Mouse (Mus musculus) hindbrain, embryonic 13.5 days (tissue): Measurements from ENCODE around the gene Itpr3. TPM values are rescaled to one million over a fixed set of nuclear protein-coding genes. Genes with fewer than 3 reads are reported as not detected.

Experiments used
- ATAC-seq: fragments of 200-750 bp; cut with Nextera tagmentation; 2 replicates; pipeline ENCODE4 v1.8.0; 2017; ENCODE audit warnings: moderate TSS enrichment; ENCODE audit not compliant: low FRiP score
- H3K27ac ChIP-seq: fragments of 300-500 bp; sonication (generic); 2 replicates; pipeline ENCODE4 v1.5.1; 2015; ENCODE audit warnings: inconsistent platforms, mild to moderate bottlenecking, moderate library complexity
- H3K27me3 ChIP-seq: fragments of 300-500 bp; sonication (generic); 2 replicates; pipeline ENCODE4 v1.6.1; 2015; ENCODE audit warnings: mild to moderate bottlenecking, inconsistent platforms
- H3K36me3 ChIP-seq: fragments of 300-500 bp; sonication (generic); 2 replicates; pipeline ENCODE4 v1.6.1; 2015; ENCODE audit warnings: mild to moderate bottlenecking, inconsistent platforms
- H3K4me1 ChIP-seq: fragments of 300-500 bp; sonication (generic); replicated peaks from 2 replicates; pipeline ENCODE4 v1.6.1; 2015; ENCODE audit warnings: inconsistent platforms
- H3K4me2 ChIP-seq: fragments of 300-500 bp; sonication (generic); 2 replicates; pipeline ENCODE4 v1.6.1; 2015; ENCODE audit warnings: inconsistent platforms, mild to moderate bottlenecking, moderate library complexity
- H3K4me3 ChIP-seq: fragments of 300-500 bp; sonication (generic); 2 replicates; pipeline ENCODE4 v1.5.1; 2015; ENCODE audit warnings: mild to moderate bottlenecking, inconsistent platforms
- H3K9ac ChIP-seq: fragments of 300-500 bp; sonication (generic); 2 replicates; pipeline ENCODE4 v1.6.1; 2015; ENCODE audit warnings: mild to moderate bottlenecking, inconsistent platforms
- H3K9me3 ChIP-seq: fragments of 300-500 bp; sonication (generic); 2 replicates; pipeline ENCODE4 v1.6.1; 2016; ENCODE audit warnings: inconsistent platforms
- WGBS: fragments of 180-500 bp; shearing (Covaris S2); methylation state at CpG from one replicate; pipeline ENCODE4 v1.1.7; 2015; 5-methylcytosine and 5-hydroxymethylcytosine counted together
- polyA plus RNA-seq: library from polyadenylated mRNA; unstranded; fragments of >200 nt; fragmentation: Nextera tagmentation; extraction: Ambion mirVana; gene quantifications from 2 replicates; pipeline ENCODE4 v1.2.1, GENCODE M21; 2015

Itpr3 gene
- 1.1 and 1.2 TPM in 2 replicates for polyA plus RNA-seq

DNA sequence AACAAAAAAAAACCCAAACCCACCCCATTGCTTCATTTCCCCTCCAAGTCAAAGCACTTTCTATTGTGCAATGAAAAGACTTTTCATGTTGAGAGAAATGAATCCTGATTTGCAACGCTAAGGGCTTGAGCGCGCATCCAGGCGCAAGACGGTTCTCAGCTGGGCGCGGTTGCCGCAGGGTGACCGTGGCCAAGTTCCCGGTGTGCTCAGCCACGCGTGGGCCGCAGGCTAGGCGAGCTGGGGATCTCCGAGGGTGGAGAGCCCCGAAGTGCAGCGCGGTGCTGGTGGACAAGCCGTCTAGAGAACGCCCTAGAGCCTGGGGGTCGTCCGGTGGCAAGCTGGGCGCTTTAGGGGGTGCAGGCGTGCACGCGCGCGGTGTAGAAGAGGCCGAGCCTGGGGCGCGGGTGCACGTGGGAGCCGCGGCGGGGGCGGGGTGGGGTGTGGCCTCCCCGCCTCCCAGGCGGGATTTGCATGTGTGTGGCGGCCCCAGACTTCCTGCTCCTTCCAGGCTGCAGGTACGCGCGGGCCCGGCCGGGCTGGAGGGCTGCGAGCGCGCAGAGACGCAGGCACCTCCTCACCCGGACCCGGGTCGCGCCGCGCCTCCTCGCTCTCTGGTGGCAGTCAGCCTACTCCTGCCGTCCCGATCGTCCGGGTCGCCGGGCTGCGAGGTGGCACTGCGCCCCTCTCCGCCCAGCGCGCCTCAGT is at the start of gene Itpr3:
Gene Itpr3 (plus strand): TSS at position 493 of the 705 bp plus-strand sequence.
- peak within 1 kb of the TSS; percentile 66 for H3K9ac ChIP-seq
- WGBS, result under 1% methylated on average over 62 of the region's 66 CpGs
- H3K4me3 ChIP-seq, result peak within 1 kb of the TSS; percentile 49
- H3K4me1 ChIP-seq, result peaks cover 26% of the 10 kb centered on the region
- H3K4me2 ChIP-seq, result peak within 1 kb of the TSS; percentile 79
- H3K9me3 ChIP-seq, result no peaks in the 10 kb centered on the region
- ATAC-seq, result no peak
- H3K36me3 ChIP-seq, result no peaks in the 10 kb centered on the region
- H3K27ac ChIP-seq, result no peak within 1 kb of the TSS
- H3K27me3 ChIP-seq, result peaks cover 74% of the 10 kb centered on the region

DNA sequence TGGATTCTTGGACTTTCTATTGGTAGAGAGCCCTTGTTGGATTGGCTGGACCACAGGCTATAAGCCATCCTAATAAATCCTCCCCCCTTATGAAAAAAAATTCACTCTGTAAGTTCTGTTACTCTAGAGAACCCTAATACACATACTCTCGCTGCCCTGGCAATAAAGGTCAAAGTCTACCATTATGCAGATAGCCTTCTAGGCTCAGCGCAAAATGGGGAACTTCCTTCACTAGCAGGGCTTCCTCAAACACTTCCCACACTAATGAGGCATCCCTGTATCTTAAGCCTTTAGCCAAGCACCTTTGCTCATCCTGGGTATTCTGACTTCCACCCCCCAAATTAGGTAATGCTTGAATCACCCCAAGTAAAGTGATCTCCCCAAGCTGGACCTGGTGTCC is 48.8 kb upstream of the Itpr3 start:
- no peak overlapping the region for H3K4me2 ChIP-seq
- 87% methylated on average over 2 of the region's 2 CpGs for WGBS

DNA sequence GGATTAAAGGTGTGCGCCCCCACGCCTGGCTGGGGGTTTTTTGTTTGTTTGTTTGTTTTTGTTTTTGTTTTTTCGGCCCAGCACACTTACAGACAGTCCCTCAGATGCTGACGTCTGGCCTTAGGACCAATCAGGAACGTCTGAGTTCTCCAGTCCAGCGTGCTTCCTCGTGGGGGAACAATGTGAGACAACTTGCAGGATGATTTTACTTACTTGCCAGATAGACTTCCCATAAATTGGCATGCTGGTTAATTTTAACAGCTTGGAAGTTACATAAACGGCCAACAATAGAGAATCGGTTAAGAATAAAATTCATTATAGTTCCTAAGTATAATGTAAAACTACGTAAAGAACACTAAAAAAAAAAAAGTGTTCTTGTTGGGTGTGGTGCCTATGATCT is 45.9 kb upstream of the Itpr3 start:
- no peak for ATAC-seq

More for the DNA sequence above, 48.8 kb upstream of the Itpr3 start:
- H3K9me3 ChIP-seq, result no peaks in the 10 kb centered on the region
- H3K27me3 ChIP-seq, result peaks cover 6% of the 10 kb centered on the region; the same call in 1 of the 2 replicates
- no peak for ATAC-seq
- peaks cover 11% of the 10 kb centered on the region; the same call in 1 of the 2 replicates for H3K4me1 ChIP-seq
- no peaks in the 10 kb centered on the region for H3K36me3 ChIP-seq
- H3K27ac ChIP-seq, result no peak overlapping the region
- no peak overlapping the region for H3K9ac ChIP-seq
- H3K4me3 ChIP-seq, result no peak overlapping the region

DNA sequence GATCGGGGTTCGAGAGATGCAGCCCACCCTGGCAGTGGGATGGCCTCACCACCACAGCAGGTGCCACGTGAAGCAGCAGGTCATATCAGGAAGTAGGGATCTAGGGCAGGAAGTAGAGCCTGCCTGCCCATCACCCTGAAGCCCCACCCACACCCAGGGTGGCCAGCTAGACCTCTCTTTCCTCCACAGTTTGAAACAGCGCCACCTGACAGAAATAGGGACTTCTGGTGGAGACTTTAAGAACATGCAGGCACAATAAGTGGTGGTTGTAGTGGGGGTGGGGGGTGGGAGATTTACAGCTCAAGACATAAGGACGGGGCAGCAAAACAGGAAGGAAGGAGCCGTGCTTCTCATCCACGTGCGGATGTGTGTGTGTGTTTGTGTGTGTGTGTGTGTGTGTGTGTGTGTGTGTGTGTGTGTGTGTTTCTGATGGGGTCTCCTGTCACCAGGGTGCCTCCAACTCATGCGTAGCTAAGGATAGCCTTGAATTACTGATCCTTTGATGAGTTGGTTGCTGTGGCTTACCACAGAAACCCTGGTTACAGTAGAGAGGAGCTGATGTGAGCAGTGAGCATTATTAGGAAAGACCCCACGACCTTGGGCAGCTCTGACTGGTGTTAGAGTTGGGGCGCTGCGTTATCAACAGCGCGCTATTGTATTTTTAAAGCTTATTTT is 45.0 kb upstream of the Itpr3 start:
- H3K4me2 ChIP-seq, result no peak overlapping the region
- 0 out of 2 replicates have a peak overlapping the region, but pooled peaks have one; percentile 35 for H3K27ac ChIP-seq
- no peak for ATAC-seq
- H3K9me3 ChIP-seq, result no peaks in the 10 kb centered on the region
- H3K9ac ChIP-seq, result no peak overlapping the region
- no peaks in the 10 kb centered on the region for H3K27me3 ChIP-seq
- H3K4me1 ChIP-seq, result peaks cover 12% of the 10 kb centered on the region; the same call in 1 of the 2 replicates
- no peaks in the 10 kb centered on the region for H3K36me3 ChIP-seq
- 63% methylated on average over 14 of the region's 14 CpGs for WGBS
- H3K4me3 ChIP-seq, result no peak overlapping the region

More for the DNA sequence above, 45.9 kb upstream of the Itpr3 start:
- Histone ChIP-seq H3K27me3 (no peaks in the 10 kb centered on the region), H3K9me3 (no peaks in the 10 kb centered on the region), H3K4me3 (no peak overlapping the region), H3K4me2 (no peak overlapping the region), H3K27ac (no peak overlapping the region), H3K9ac (no peak overlapping the region), H3K4me1 (peaks cover 11% of the 10 kb centered on the region; the same call in 1 of the 2 replicates), H3K36me3 (no peaks in the 10 kb centered on the region)
- WGBS, result 90% methylated on average over 10 of the region's 10 CpGs

DNA sequence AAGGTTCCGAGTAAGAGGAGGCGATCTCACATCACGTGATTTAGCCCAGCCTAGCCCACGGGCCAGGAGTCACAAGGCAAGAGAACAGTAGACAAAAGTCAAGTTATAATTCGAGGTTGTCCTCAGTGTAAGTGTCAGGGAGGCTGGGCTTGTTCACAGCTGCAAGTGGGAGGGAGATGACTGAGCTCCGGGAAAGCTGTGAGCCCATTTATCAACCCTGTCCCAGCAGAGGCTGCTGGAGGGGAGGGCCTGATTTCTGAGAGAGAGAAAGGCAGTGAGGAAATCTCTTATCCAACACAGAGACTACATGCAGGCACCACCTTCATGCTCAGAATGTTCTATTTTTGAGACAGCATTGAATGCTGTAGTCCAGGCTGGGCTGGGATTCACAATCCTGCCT is 44.2 kb upstream of the Itpr3 start:
- Histone ChIP-seq H3K27me3 (no peaks in the 10 kb centered on the region), H3K9me3 (no peaks in the 10 kb centered on the region), H3K4me2 (no peak overlapping the region), H3K4me3 (no peak overlapping the region), H3K9ac (no peak overlapping the region), H3K36me3 (no peaks in the 10 kb centered on the region), H3K27ac (0 out of 2 replicates have a peak overlapping the region, but pooled peaks have one; percentile 35), H3K4me1 (peaks cover 18% of the 10 kb centered on the region)
- 25% methylated on average over 6 of the region's 6 CpGs for WGBS
- no peak for ATAC-seq

DNA sequence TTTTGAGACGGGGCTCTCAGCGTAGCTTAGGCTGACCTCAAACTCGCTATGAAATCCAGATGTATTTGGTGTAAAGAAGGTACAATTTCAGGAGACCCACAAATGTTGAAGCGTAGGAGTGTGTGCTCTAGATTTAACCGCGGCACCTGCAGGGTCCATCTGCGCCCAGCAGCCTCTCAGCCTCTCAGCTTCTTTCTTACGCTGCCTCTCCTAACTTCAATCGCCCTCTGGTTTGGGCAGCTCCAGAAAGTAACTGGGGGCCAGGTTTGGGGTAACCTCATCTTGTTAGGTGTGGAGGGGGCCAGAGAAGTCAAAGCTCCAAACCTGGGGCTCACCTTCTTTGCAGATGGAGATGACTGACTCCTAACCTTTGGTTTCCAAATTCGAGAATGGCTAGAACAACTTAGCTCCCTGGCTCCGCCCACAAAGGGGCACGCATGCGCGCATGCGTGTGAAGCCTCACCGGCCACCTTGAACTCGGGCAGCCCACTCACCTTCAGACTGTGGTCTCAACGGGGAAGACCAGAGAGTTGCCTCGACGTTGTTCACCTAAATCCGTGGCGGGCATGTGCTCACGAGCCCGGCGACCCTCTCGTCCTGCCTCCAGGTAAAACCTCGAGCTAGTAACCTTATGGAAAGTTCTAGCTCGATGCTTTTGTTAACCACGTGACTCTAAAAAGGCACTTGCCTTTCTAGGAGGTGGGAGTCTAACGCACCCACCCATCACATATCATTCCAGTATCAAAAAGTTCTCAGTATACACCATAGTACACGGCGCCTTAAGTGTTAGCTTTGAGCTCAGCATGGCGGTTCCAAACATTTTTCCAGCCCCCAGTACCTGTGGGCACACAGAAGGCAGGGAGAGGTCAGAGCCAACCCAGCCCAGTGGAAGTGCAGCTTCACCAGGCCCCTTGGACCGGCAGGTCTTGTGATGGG is 39.3 kb upstream of the Itpr3 start:
- WGBS, result 7% methylated on average over 34 of the region's 34 CpGs
- peak overlapping the region; percentile 64 for H3K4me2 ChIP-seq
- no peak overlapping the region for H3K27ac ChIP-seq
- H3K9me3 ChIP-seq, result no peaks in the 10 kb centered on the region
- H3K36me3 ChIP-seq, result peaks cover 34% of the 10 kb centered on the region
- H3K27me3 ChIP-seq, result no peaks in the 10 kb centered on the region
- ATAC-seq, result peak; percentile 68
- peaks cover 19% of the 10 kb centered on the region for H3K4me1 ChIP-seq
- H3K9ac ChIP-seq, result peak overlapping the region; percentile 62
- peak overlapping the region; percentile 45 for H3K4me3 ChIP-seq

DNA sequence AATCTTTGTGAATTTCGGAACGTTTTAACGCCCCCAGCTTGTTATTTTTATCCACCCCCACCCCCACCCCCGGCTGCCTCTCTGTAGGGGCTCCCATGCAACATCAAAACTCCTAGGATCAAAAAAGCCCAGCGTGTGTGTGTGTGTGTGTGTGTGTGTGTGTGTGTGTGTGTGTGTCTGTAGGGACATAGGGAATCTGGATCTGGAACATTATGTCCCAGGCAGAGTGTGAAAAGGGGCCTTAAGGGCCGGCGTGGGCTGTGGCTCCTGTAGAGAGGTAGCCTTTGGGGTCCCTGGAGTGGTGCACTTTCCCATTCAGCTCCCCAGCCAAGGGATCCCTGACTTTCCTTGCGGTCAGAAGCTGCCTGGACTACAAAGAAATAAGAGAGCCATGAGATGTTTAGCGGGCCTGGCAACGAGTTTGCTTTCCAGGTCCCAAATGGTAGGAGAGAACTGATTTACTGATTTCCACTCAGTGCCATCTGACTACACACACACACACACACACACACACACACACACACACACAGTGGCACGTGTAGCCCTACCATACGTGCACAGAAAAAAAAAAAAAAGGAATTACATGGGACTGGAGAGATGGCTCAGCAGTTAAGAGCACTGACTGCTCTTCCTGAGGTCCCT is 38.4 kb upstream of the Itpr3 start:
- H3K4me1 ChIP-seq, result peaks cover 16% of the 10 kb centered on the region
- H3K4me3 ChIP-seq, result peak overlapping the region; percentile 45
- 32% methylated on average over 12 of the region's 12 CpGs for WGBS
- H3K4me2 ChIP-seq, result peak overlapping the region; percentile 64
- no peak overlapping the region for H3K27ac ChIP-seq
- no peaks in the 10 kb centered on the region for H3K27me3 ChIP-seq
- peak overlapping the region; percentile 62 for H3K9ac ChIP-seq
- no peaks in the 10 kb centered on the region for H3K9me3 ChIP-seq
- H3K36me3 ChIP-seq, result peaks cover 39% of the 10 kb centered on the region
- no peak for ATAC-seq

DNA sequence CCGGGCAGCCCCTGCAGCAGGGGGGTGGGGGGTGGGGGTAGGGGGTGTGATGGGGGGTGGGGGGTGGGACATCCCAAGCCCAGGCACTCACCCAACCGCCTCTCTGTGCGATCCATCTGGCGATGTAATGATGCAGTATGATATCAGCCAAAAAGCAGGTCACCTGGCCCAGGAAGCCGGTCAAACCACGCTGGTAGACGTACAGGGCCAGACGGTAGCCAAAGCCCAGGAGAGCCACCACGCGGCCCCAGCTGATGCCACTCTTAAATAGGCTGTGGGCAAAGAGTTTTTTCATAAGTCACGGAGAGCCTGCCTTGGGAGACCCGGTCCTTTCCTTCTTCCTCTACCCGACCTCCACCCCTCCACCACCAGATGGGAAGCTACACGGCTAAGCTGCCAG is 36.0 kb upstream of the Itpr3 start:
- ATAC-seq, result no peak
- Histone ChIP-seq H3K36me3 (peaks cover 61% of the 10 kb centered on the region), H3K4me1 (peaks cover 20% of the 10 kb centered on the region), H3K27me3 (no peaks in the 10 kb centered on the region), H3K9me3 (no peaks in the 10 kb centered on the region), H3K9ac (no peak overlapping the region), H3K27ac (no peak overlapping the region), H3K4me2 (no peak overlapping the region), H3K4me3 (no peak overlapping the region)
- 92% methylated on average over 14 of the region's 14 CpGs for WGBS

DNA sequence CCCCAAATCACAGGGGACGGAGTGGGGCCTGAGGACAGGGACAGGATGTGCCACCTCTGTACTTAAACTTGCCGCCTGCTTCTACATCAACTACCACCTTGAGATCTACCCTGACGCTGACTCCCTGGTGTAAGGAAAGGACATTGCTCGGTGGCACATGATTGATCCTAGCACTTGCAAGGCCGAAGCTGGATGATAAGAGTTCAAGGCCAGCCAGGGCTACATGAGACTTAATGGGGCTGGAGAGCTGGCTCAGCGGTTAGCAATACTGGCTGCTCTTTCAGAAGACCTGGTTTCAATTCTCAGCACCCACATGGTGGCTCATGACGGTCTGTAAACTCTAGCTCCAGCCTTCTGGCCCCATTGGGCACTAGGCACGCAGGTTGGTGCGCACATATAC is 35.4 kb upstream of the Itpr3 start:
- Histone ChIP-seq H3K9me3 (no peaks in the 10 kb centered on the region), H3K27me3 (no peaks in the 10 kb centered on the region), H3K36me3 (peaks cover 61% of the 10 kb centered on the region), H3K4me2 (no peak overlapping the region), H3K4me3 (no peak overlapping the region), H3K27ac (no peak overlapping the region), H3K4me1 (peaks cover 20% of the 10 kb centered on the region), H3K9ac (no peak overlapping the region)
- WGBS, result 91% methylated on average over 9 of the region's 9 CpGs
- no peak for ATAC-seq

DNA sequence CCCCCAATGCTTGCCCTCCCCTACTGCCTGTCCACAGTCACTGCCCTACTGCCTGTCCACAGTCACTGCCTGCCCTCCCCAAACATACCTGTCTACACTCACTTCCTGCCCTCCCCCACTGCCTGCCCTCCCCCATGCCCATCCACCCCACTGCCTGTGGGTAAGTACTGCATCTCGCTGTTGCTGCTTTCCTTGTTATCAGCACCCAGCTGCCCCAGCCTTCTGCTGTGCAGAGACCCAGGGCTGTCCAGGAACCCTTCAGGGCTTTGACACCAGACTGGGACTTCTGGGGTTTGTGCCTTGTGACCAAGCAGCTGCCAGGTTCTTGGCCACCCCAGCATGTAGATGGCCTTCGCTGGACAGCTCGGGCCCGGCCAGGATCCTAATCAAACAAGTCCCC is 33.8 kb upstream of the Itpr3 start:
- H3K36me3 ChIP-seq, result peaks cover 61% of the 10 kb centered on the region
- no peak for ATAC-seq

DNA sequence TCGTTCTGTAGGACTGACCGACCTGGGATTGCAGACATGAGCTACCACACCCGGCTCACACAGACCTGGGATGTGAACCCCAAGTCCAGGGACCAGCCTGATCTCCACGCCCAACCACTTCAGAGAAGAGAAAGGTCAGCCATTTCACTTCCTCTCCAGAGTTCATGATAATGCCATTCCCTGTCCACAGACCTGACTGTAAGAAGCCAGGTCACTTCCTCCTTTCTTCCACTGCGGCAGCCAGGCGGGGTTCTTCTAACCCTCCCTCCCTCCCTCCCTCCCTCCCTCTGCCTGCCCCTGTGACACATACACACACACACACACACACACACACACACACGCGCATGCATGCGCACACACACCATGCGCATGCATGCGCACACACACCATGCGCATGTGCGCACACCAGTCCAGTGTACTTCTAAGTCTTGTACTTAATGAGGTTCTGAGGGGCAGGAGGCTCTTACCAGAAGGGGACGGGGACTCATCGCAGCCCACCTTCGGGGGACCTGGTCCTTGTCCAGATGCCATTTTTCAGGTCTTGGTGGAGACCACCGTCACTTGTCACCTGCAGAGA is 31.7 kb upstream of the Itpr3 start:
- no peaks in the 10 kb centered on the region for H3K9me3 ChIP-seq
- H3K36me3 ChIP-seq, result peaks cover 52% of the 10 kb centered on the region
- no peak overlapping the region for H3K27ac ChIP-seq
- no peak for ATAC-seq
- 94% methylated on average over 17 of the region's 17 CpGs for WGBS
- no peak overlapping the region for H3K4me3 ChIP-seq
- H3K4me2 ChIP-seq, result no peak overlapping the region
- H3K4me1 ChIP-seq, result peaks cover 23% of the 10 kb centered on the region
- H3K27me3 ChIP-seq, result no peaks in the 10 kb centered on the region
- H3K9ac ChIP-seq, result no peak overlapping the region

More for the DNA sequence above, 33.8 kb upstream of the Itpr3 start:
- no peak overlapping the region for H3K4me3 ChIP-seq
- no peak overlapping the region for H3K9ac ChIP-seq
- no peaks in the 10 kb centered on the region for H3K9me3 ChIP-seq
- H3K27ac ChIP-seq, result no peak overlapping the region
- H3K4me2 ChIP-seq, result no peak overlapping the region
- H3K4me1 ChIP-seq, result peaks cover 25% of the 10 kb centered on the region
- WGBS, result 88% methylated on average over 4 of the region's 4 CpGs
- H3K27me3 ChIP-seq, result no peaks in the 10 kb centered on the region
